Mouse (Mus musculus) heart, postnatal 0 days (tissue): ENCODE data around the gene Kdm2a.

Experiments used
- CTCF ChIP-seq: IDR thresholded peaks from 2 replicates; pipeline ENCODE4 v1.5.1; 2016; ENCODE audit warnings: antibody characterized with exemption, control low read depth, low read depth
- EP300 ChIP-seq: IDR thresholded peaks from 2 replicates; pipeline ENCODE4 v1.6.1; 2016; ENCODE audit warnings: antibody characterized with exemption, low read depth

DNA sequence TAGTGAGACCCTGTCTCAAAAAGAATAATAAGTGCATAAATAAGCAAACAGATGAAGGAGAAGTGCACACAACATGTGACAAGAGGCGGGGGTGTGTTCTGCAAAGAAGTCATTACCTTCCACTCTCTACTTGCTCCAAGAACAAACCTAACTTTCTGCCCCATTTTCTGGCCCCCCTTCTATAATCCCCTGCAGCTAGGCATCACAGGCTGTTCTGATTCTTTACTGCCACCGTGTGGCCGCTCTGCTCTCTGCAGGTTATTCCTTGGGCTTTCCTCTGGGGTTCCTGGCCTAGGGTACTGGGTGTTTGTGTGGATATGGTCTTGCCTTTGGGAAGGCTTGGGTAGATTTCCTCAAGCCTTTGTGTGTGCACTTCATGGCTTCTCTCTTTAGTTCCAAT, 44.3 kb upstream of the Kdm2a start:
- TF ChIP-seq CTCF (peak; percentile 88), EP300 (no peak)
